Mouse (Mus musculus): ENCODE results near the gene Rhd. TPM values are rescaled to one million over a fixed set of nuclear protein-coding genes. Genes with fewer than 3 reads are reported as not detected.

Rhd gene
- polyA plus RNA-seq, 1 experiment: 84.0 TPM

- TF ChIP-seq POLR2A (IDR thresholded peaks at IDR 0.05; ENCODE audit: low read depth, low read length) (no peak), CTCF (IDR thresholded peaks at IDR 0.05; ENCODE audit: extremely low read depth, insufficient read depth, insufficient read length, insufficient replicate concordance) (no peak)
- Histone ChIP-seq H3K27me3 (ENCODE audit: control insufficient read depth, insufficient read depth, low read length) (no peaks in the 10 kb centered on the region), H3K4me3 (ENCODE audit: extremely low read depth, insufficient read depth, insufficient read length) (no peak overlapping the region), H3K36me3 (ENCODE audit: control insufficient read depth, insufficient read depth, low read length) (peaks cover 11% of the 10 kb centered on the region), H3K4me1 (ENCODE audit: control insufficient read depth, insufficient read depth, insufficient read length) (peaks cover 31% of the 10 kb centered on the region; the same call in 1 of the 2 replicates), H3K27ac (ENCODE audit: insufficient read depth, low read length) (peak overlapping the region; percentile 78)
- 82% methylated on average over 6 of the region's 6 CpGs for WGBS
- no peak for DNase-seq (ENCODE audit: low read depth in 1 of 2, low spot score in 2 of 2)
Measured at GRCm38 (mm10) chr4:134920631-134921030, 56.3 kb downstream of the Rhd start.

DNA sequence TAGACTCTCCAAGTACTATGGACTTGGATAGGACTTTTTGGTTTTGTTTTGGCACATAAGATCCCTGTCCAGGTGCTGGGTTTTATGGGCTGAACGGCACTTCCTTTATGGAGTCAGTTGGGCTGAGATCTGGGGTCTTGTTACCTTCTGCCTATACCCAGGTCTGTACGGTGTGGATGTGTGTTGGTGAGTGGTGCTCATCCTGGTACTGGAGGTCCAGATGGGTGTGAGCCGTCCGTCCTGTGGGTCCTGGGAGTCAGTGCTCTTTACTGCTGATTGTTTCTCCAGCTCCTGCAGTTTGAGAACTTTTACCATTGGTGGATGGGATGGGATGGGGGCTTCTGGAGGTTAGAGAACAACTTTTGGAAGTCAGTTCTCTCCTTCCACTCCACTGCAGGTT lies 57.4 kb downstream of the Rhd start:
- Histone ChIP-seq H3K36me3 (ENCODE audit: control insufficient read depth, insufficient read depth, low read length) (peaks cover 20% of the 10 kb centered on the region), H3K4me3 (ENCODE audit: extremely low read depth, insufficient read depth, insufficient read length) (no peak overlapping the region), H3K27ac (ENCODE audit: insufficient read depth, low read length) (peak overlapping the region; percentile 17; the same call in 1 of the 2 replicates), H3K27me3 (ENCODE audit: control insufficient read depth, insufficient read depth, low read length) (no peaks in the 10 kb centered on the region), H3K4me1 (ENCODE audit: control insufficient read depth, insufficient read depth, insufficient read length) (peaks cover 34% of the 10 kb centered on the region; the same call in 1 of the 2 replicates)
- WGBS: 99% methylated on average over 4 of the region's 4 CpGs
- no peak for TF ChIP-seq POLR2A (IDR thresholded peaks at IDR 0.05; ENCODE audit: low read depth, low read length)
- TF ChIP-seq CTCF (IDR thresholded peaks at IDR 0.05; ENCODE audit: extremely low read depth, insufficient read depth, insufficient read length, insufficient replicate concordance): no peak
- no peak for DNase-seq (ENCODE audit: low read depth in 1 of 2, low spot score in 2 of 2)

- no peak for DNase-seq (ENCODE audit: low read depth in 1 of 2, low spot score in 2 of 2)
- peak overlapping the region; percentile 91 for H3K27ac ChIP-seq (ENCODE audit: insufficient read depth, low read length)
- H3K27me3 ChIP-seq (ENCODE audit: control insufficient read depth, insufficient read depth, low read length): no peaks in the 10 kb centered on the region
- H3K36me3 ChIP-seq (ENCODE audit: control insufficient read depth, insufficient read depth, low read length): peaks cover 25% of the 10 kb centered on the region
- WGBS: 61% methylated on average over 10 of the region's 10 CpGs
- TF ChIP-seq POLR2A (IDR thresholded peaks at IDR 0.05; ENCODE audit: low read depth, low read length) (no peak), CTCF (IDR thresholded peaks at IDR 0.05; ENCODE audit: extremely low read depth, insufficient read depth, insufficient read length, insufficient replicate concordance) (no peak)
- H3K4me3 ChIP-seq (ENCODE audit: extremely low read depth, insufficient read depth, insufficient read length): 0 out of 2 replicates have a peak overlapping the region, but pooled peaks have one; percentile 14
- peaks cover 32% of the 10 kb centered on the region; the same call in 1 of the 2 replicates for H3K4me1 ChIP-seq (ENCODE audit: control insufficient read depth, insufficient read depth, insufficient read length)
Measured at GRCm38 (mm10) chr4:134922111-134922924, 58.0 kb downstream of the Rhd start.

DNA sequence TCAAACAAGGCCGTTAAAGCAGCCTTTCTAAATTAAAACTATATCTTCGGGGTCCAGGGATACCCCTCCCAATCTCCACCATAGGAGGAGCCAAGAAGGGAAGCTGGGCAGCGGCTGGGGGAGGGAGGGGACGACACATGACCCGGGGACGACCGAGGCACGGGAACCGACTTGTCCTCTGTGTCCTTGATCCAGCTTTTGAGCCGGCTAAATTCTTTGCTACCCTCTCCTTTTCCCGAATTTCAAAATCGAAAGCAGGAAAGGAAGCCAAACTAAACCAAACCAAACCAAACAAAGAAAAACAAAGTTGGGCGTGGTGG lies 58.5 kb downstream of the Rhd start:
- under 1% methylated on average over 13 of the region's 13 CpGs for WGBS
- H3K4me1 ChIP-seq (ENCODE audit: control insufficient read depth, insufficient read depth, insufficient read length): peaks cover 30% of the 10 kb centered on the region; the same call in 1 of the 2 replicates
- peak in 1 of 2 experiments; percentile 68 for DNase-seq (ENCODE audit: low read depth in 1 of 2, low spot score in 2 of 2)

GRCm38 (mm10) chr4:134923258-134924018 lies 59.1 kb downstream of the Rhd start, which contains the start of gene Rsrp1:
Gene Rsrp1 (plus strand): TSS chr4:134923592.
- H3K4me1 ChIP-seq (ENCODE audit: control insufficient read depth, insufficient read depth, insufficient read length): peaks cover 26% of the 10 kb centered on the region; the same call in 1 of the 2 replicates
- WGBS: under 1% methylated on average over 64 of the region's 64 CpGs

More for the DNA sequence above, 58.5 kb downstream of the Rhd start:
- Histone ChIP-seq H3K27me3 (ENCODE audit: control insufficient read depth, insufficient read depth, low read length) (no peaks in the 10 kb centered on the region), H3K4me3 (ENCODE audit: extremely low read depth, insufficient read depth, insufficient read length) (peak overlapping the region; percentile 67), H3K36me3 (ENCODE audit: control insufficient read depth, insufficient read depth, low read length) (peaks cover 29% of the 10 kb centered on the region), H3K27ac (ENCODE audit: insufficient read depth, low read length) (peak overlapping the region; percentile 91)
- TF ChIP-seq POLR2A (IDR thresholded peaks at IDR 0.05; ENCODE audit: low read depth, low read length) (no peak; the same call in 1 of the 2 replicates), CTCF (IDR thresholded peaks at IDR 0.05; ENCODE audit: extremely low read depth, insufficient read depth, insufficient read length, insufficient replicate concordance) (no peak)

DNA sequence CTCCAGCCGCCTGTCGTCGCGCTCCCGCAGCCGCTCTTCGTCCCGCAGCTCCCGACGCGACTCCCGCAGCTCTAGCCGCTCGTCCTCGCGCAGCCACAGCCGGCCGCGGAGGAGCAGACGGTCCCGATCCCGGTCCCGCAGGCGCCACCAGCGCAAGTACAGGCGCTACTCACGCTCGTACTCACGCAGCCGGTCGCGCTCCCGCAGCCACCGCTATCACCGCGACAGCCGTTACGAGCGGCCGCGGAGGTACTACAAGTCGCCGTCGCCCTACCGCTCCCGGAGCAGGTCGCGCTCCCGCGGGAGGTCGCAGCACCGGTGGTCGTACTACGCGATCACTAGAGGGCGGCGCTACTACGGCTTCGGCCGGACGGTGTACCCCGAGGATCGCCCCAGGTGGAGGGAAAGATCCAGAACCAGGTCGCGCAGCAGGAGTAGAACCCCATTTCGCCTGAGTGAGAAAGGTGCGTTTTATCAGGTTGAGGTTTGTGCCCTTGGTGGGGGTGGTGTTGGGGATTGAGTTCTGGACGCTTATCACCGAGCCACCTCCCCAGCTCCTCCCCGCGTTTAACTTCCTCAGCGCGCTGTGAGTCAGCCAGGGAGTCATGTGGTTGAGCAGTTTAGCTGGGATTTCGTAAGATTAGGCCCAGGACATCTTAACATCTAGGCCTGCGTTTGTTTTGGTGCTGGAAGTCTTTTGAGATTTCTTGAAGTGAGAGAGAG lies 59.8 kb downstream of the Rhd start:
- peak overlapping the region; percentile 92 for H3K4me3 ChIP-seq (ENCODE audit: extremely low read depth, insufficient read depth, insufficient read length)
- H3K27ac ChIP-seq (ENCODE audit: insufficient read depth, low read length): peak overlapping the region; percentile 97
- under 1% methylated on average over 75 of the region's 75 CpGs for WGBS
- no peaks in the 10 kb centered on the region for H3K27me3 ChIP-seq (ENCODE audit: control insufficient read depth, insufficient read depth, low read length)
- H3K4me1 ChIP-seq (ENCODE audit: control insufficient read depth, insufficient read depth, insufficient read length): peaks cover 22% of the 10 kb centered on the region; the same call in 1 of the 2 replicates
- TF ChIP-seq POLR2A (IDR thresholded peaks at IDR 0.05; ENCODE audit: low read depth, low read length): no peak
- no peak for TF ChIP-seq CTCF (IDR thresholded peaks at IDR 0.05; ENCODE audit: extremely low read depth, insufficient read depth, insufficient read length, insufficient replicate concordance)
- DNase-seq (ENCODE audit: low read depth in 1 of 2, low spot score in 2 of 2): peak; percentile 46 to 65
- H3K36me3 ChIP-seq (ENCODE audit: control insufficient read depth, insufficient read depth, low read length): peaks cover 36% of the 10 kb centered on the region

More at GRCm38 (mm10) chr4:134923258-134924018, 59.1 kb downstream of the Rhd start, which contains the start of gene Rsrp1:
- DNase-seq (ENCODE audit: low read depth in 1 of 2, low spot score in 2 of 2): peak; percentile 96
- Histone ChIP-seq H3K27me3 (ENCODE audit: control insufficient read depth, insufficient read depth, low read length) (no peaks in the 10 kb centered on the region), H3K4me3 (ENCODE audit: extremely low read depth, insufficient read depth, insufficient read length) (peak within 1 kb of the TSS; percentile 92), H3K36me3 (ENCODE audit: control insufficient read depth, insufficient read depth, low read length) (peaks cover 34% of the 10 kb centered on the region), H3K27ac (ENCODE audit: insufficient read depth, low read length) (peak within 1 kb of the TSS; percentile 97)
- TF ChIP-seq CTCF (IDR thresholded peaks at IDR 0.05; ENCODE audit: extremely low read depth, insufficient read depth, insufficient read length, insufficient replicate concordance) (no peak), POLR2A (IDR thresholded peaks at IDR 0.05; ENCODE audit: low read depth, low read length) (peak; percentile 100)

Measured in spleen, adult 2 months (tissue).